Mouse (Mus musculus) layer of hippocampus, adult 2 months (tissue): ENCODE measurements around the gene Pck2. TPM values are rescaled to one million over a fixed set of nuclear protein-coding genes. Genes with fewer than 3 reads are reported as not detected.
A peak's percentile ranks its signal among the peaks of the same experiment; 100 is the strongest.

Experiments
- DNase-seq, 2 experiments: peaks; one replicate each; pipeline ENCODE4 v3.0.0; 2022; ENCODE audit warnings: low spot score in 2 of 2
- H3K27ac ChIP-seq: fragments of 200-600 bp; 2 replicates; pipeline ENCODE4 v1.8.1; 2022
- H3K4me3 ChIP-seq: fragments of 200-600 bp; 2 replicates; pipeline ENCODE4 v1.8.1; 2022; ENCODE audit warnings: mild to moderate bottlenecking
- CTCF ChIP-seq: fragments of 200-600 bp; conservative IDR thresholded peaks from 2 replicates; pipeline ENCODE4 v1.8.1; 2022; ENCODE audit warnings: antibody characterized with exemption, mild to moderate bottlenecking, moderate library complexity
- total RNA-seq, 2 experiments: library from RNA; stranded (reverse); gene quantifications; 2 replicates each; pipeline ENCODE4 v1.2.3; 2021

Gene Pck2
- total RNA-seq, 2 experiments from 2014 or later = 45.0 to 47.6 TPM

GRCm38 (mm10) chr14:55511037-55511436 lies 29.0 kb upstream of the Pck2 start:
- Histone ChIP-seq H3K27ac (peak overlapping the region; percentile 100), H3K4me3 (peak overlapping the region; percentile 78)
- no peak for TF ChIP-seq CTCF

GRCm38 (mm10) chr14:55513927-55514326 lies 26.1 kb upstream of the Pck2 start:
- Histone ChIP-seq H3K27ac (peak overlapping the region; percentile 100), H3K4me3 (peak overlapping the region; percentile 78)
- DNase-seq = no peak
- TF ChIP-seq CTCF = no peak

More at GRCm38 (mm10) chr14:55511037-55511436, 29.0 kb upstream of the Pck2 start:
- DNase-seq = peak; percentile 76 to 86

GRCm38 (mm10) chr14:55515846-55516245 lies 24.2 kb upstream of the Pck2 start:
- Histone ChIP-seq H3K27ac (peak overlapping the region; percentile 92; the same call in 1 of the 2 replicates), H3K4me3 (no peak overlapping the region)
- TF ChIP-seq CTCF = no peak
- no peak for DNase-seq

- peak; percentile 60 to 86 for DNase-seq
- no peak for TF ChIP-seq CTCF
- no peak overlapping the region for H3K4me3 ChIP-seq
- H3K27ac ChIP-seq = peak overlapping the region; percentile 92
These were observed 21.2 kb upstream of the Pck2 start for GRCm38 (mm10) chr14:55518897-55519296.

- peak; percentile 20; the same call in 1 of the 2 replicates for TF ChIP-seq CTCF
- DNase-seq = no peak
- H3K27ac ChIP-seq = peak overlapping the region; percentile 92
These were observed 20.5 kb upstream of the Pck2 start for GRCm38 (mm10) chr14:55519604-55520003.

GRCm38 (mm10) chr14:55520451-55521361 lies 19.4 kb upstream of the Pck2 start:
- TF ChIP-seq CTCF = peak; percentile 58
- peak overlapping the region; percentile 62 for H3K4me3 ChIP-seq
- peak overlapping the region; percentile 92 for H3K27ac ChIP-seq
- DNase-seq = no peak

More at GRCm38 (mm10) chr14:55519604-55520003, 20.5 kb upstream of the Pck2 start:
- H3K4me3 ChIP-seq = peak overlapping the region; percentile 30

- Histone ChIP-seq H3K27ac (no peak overlapping the region), H3K4me3 (no peak overlapping the region)
- DNase-seq = no peak
- no peak for TF ChIP-seq CTCF
These were observed 16.0 kb upstream of the Pck2 start for GRCm38 (mm10) chr14:55524062-55524461.

GRCm38 (mm10) chr14:55524785-55525184 lies 15.3 kb upstream of the Pck2 start, which contains the start of gene Nrl:
Gene Nrl, minus strand, starts transcription at chr14:55524981.
- no peak within 1 kb of the TSS for H3K4me3 ChIP-seq

GRCm38 (mm10) chr14:55526674-55527073 lies 13.4 kb upstream of the Pck2 start:
- DNase-seq = no peak
- H3K4me3 ChIP-seq = no peak overlapping the region
- H3K27ac ChIP-seq = no peak overlapping the region
- no peak for TF ChIP-seq CTCF

More at GRCm38 (mm10) chr14:55524785-55525184, 15.3 kb upstream of the Pck2 start, which contains the start of gene Nrl:
- DNase-seq = no peak
- no peak within 1 kb of the TSS for H3K27ac ChIP-seq
- TF ChIP-seq CTCF = no peak

- no peak overlapping the region for H3K27ac ChIP-seq
- peak; percentile 74 for TF ChIP-seq CTCF
- no peak overlapping the region for H3K4me3 ChIP-seq
- DNase-seq = no peak
These were observed 12.1 kb upstream of the Pck2 start for GRCm38 (mm10) chr14:55527940-55528339.

GRCm38 (mm10) chr14:55536116-55536745 lies 3.8 kb upstream of the Pck2 start:
- no peak overlapping the region for H3K27ac ChIP-seq

GRCm38 (mm10) chr14:55540787-55541321 lies 788 bp downstream of the Pck2 start:
- Histone ChIP-seq H3K27ac (peak overlapping the region; percentile 92), H3K4me3 (peak overlapping the region; percentile 80)
- DNase-seq = peak; percentile 76 to 77
- no peak for TF ChIP-seq CTCF

More at GRCm38 (mm10) chr14:55536116-55536745, 3.8 kb upstream of the Pck2 start:
- DNase-seq = no peak
- H3K4me3 ChIP-seq = no peak overlapping the region
- peak; percentile 90 for TF ChIP-seq CTCF

- no peak for DNase-seq
- H3K27ac ChIP-seq = no peak overlapping the region
- no peak for TF ChIP-seq CTCF
- H3K4me3 ChIP-seq = no peak overlapping the region
These were observed 2.2 kb downstream of the Pck2 start for GRCm38 (mm10) chr14:55542268-55542667.
